Mouse (Mus musculus) stomach, embryonic 15.5 days (tissue): ENCODE measurements around the gene Rbpj. TPM values are rescaled to one million over a fixed set of nuclear protein-coding genes. Genes with fewer than 3 reads are reported as not detected.
A peak's percentile ranks its signal among the peaks of the same experiment; 100 is the strongest.

Experiments
- ATAC-seq: fragments of 200-750 bp; cut with Nextera tagmentation; 2 replicates; pipeline ENCODE4 v1.8.0; 2017; ENCODE audit warnings: low read depth, moderate number of reproducible peaks, moderate TSS enrichment; ENCODE audit not compliant: insufficient read depth, low FRiP score
- H3K27ac ChIP-seq: fragments of 300-500 bp; sonication (generic); 2 replicates; pipeline ENCODE4 v1.5.1; 2015; ENCODE audit warnings: mild to moderate bottlenecking, inconsistent platforms
- H3K27me3 ChIP-seq: fragments of 300-500 bp; sonication (generic); replicated peaks from 2 replicates; pipeline ENCODE4 v1.6.1; 2015; ENCODE audit warnings: inconsistent platforms
- H3K36me3 ChIP-seq: fragments of 300-500 bp; sonication (generic); 2 replicates; pipeline ENCODE4 v1.6.1; 2015; ENCODE audit warnings: inconsistent platforms
- H3K4me1 ChIP-seq: fragments of 300-500 bp; sonication (generic); 2 replicates; pipeline ENCODE4 v1.6.1; 2015; ENCODE audit warnings: inconsistent platforms
- H3K4me2 ChIP-seq: fragments of 300-500 bp; sonication (generic); 2 replicates; pipeline ENCODE4 v1.6.1; 2015; ENCODE audit warnings: mild to moderate bottlenecking, inconsistent platforms
- H3K4me3 ChIP-seq: fragments of 300-500 bp; sonication (generic); replicated peaks from 2 replicates; pipeline ENCODE4 v1.5.1; 2015; ENCODE audit warnings: inconsistent platforms
- H3K9ac ChIP-seq: fragments of 300-500 bp; sonication (generic); 2 replicates; pipeline ENCODE4 v1.6.1; 2015; ENCODE audit warnings: inconsistent platforms
- H3K9me3 ChIP-seq: fragments of 300-500 bp; sonication (generic); 2 replicates; pipeline ENCODE4 v1.6.1; 2016; ENCODE audit warnings: inconsistent platforms
- WGBS: fragments of 180-500 bp; shearing (Covaris S2); methylation state at CpG from one replicate; pipeline ENCODE4 v1.1.7; 2015; 5-methylcytosine and 5-hydroxymethylcytosine counted together
- polyA plus RNA-seq: library from polyadenylated mRNA; unstranded; fragments of >200 nt; fragmentation: Nextera tagmentation; extraction: Ambion mirVana; gene quantifications from 2 replicates; pipeline ENCODE4 v1.2.1, GENCODE M21; 2015

Rbpj gene
- polyA plus RNA-seq, 1 experiment from 2014 or later: 26.9 TPM

- Histone ChIP-seq H3K4me1 (no peaks in the 10 kb centered on the region), H3K4me3 (no peak overlapping the region), H3K4me2 (no peak overlapping the region), H3K27ac (no peak overlapping the region; the same call in 1 of the 2 replicates), H3K27me3 (no peaks in the 10 kb centered on the region), H3K9ac (no peak overlapping the region), H3K36me3 (no peaks in the 10 kb centered on the region), H3K9me3 (no peaks in the 10 kb centered on the region)
- WGBS: 33% methylated on average over 9 of the region's 9 CpGs
- no peak for ATAC-seq
Measured at GRCm38 (mm10) chr5:53496846-53497549, 31.0 kb downstream of the Rbpj start.

GRCm38 (mm10) chr5:53499571-53499970 is 33.6 kb downstream of the Rbpj start:
- no peak for ATAC-seq
- 67% methylated on average over 3 of the region's 3 CpGs for WGBS
- Histone ChIP-seq H3K4me2 (no peak overlapping the region), H3K4me3 (no peak overlapping the region), H3K27ac (no peak overlapping the region), H3K4me1 (no peaks in the 10 kb centered on the region), H3K9ac (no peak overlapping the region), H3K27me3 (no peaks in the 10 kb centered on the region), H3K9me3 (no peaks in the 10 kb centered on the region), H3K36me3 (no peaks in the 10 kb centered on the region)

GRCm38 (mm10) chr5:53500509-53501145 is 34.7 kb downstream of the Rbpj start:
- H3K27ac ChIP-seq: no peak overlapping the region
- H3K9me3 ChIP-seq: no peaks in the 10 kb centered on the region
- no peaks in the 10 kb centered on the region for H3K36me3 ChIP-seq
- 76% methylated on average over 10 of the region's 10 CpGs for WGBS
- ATAC-seq: no peak
- H3K9ac ChIP-seq: no peak overlapping the region
- no peaks in the 10 kb centered on the region for H3K27me3 ChIP-seq
- H3K4me3 ChIP-seq: no peak overlapping the region
- no peak overlapping the region for H3K4me2 ChIP-seq
- no peaks in the 10 kb centered on the region for H3K4me1 ChIP-seq

GRCm38 (mm10) chr5:53503261-53503660 is 37.3 kb downstream of the Rbpj start:
- H3K4me2 ChIP-seq: no peak overlapping the region
- H3K27ac ChIP-seq: no peak overlapping the region
- no peak for ATAC-seq
- no peaks in the 10 kb centered on the region for H3K4me1 ChIP-seq
- no peaks in the 10 kb centered on the region for H3K36me3 ChIP-seq
- WGBS: 58% methylated on average over 2 of the region's 3 CpGs
- H3K27me3 ChIP-seq: no peaks in the 10 kb centered on the region
- no peaks in the 10 kb centered on the region for H3K9me3 ChIP-seq
- no peak overlapping the region for H3K4me3 ChIP-seq
- no peak overlapping the region for H3K9ac ChIP-seq

GRCm38 (mm10) chr5:53505751-53506150 is 39.8 kb downstream of the Rbpj start:
- no peak for ATAC-seq
- H3K27me3 ChIP-seq: no peaks in the 10 kb centered on the region
- H3K4me3 ChIP-seq: no peak overlapping the region
- H3K27ac ChIP-seq: no peak overlapping the region
- no peaks in the 10 kb centered on the region for H3K36me3 ChIP-seq
- H3K4me1 ChIP-seq: no peaks in the 10 kb centered on the region
- WGBS: 79% methylated on average over 6 of the region's 6 CpGs
- H3K4me2 ChIP-seq: no peak overlapping the region
- H3K9ac ChIP-seq: no peak overlapping the region
- no peaks in the 10 kb centered on the region for H3K9me3 ChIP-seq

GRCm38 (mm10) chr5:53507371-53507770 is 41.4 kb downstream of the Rbpj start:
- H3K27me3 ChIP-seq: no peaks in the 10 kb centered on the region
- H3K9me3 ChIP-seq: no peaks in the 10 kb centered on the region
- H3K4me3 ChIP-seq: no peak overlapping the region
- 72% methylated on average over 5 of the region's 5 CpGs for WGBS
- no peaks in the 10 kb centered on the region for H3K36me3 ChIP-seq
- H3K27ac ChIP-seq: no peak overlapping the region
- H3K4me2 ChIP-seq: no peak overlapping the region
- H3K4me1 ChIP-seq: no peaks in the 10 kb centered on the region
- H3K9ac ChIP-seq: no peak overlapping the region
- ATAC-seq: no peak

GRCm38 (mm10) chr5:53509465-53509864 is 43.5 kb downstream of the Rbpj start:
- no peak overlapping the region for H3K27ac ChIP-seq

GRCm38 (mm10) chr5:53509927-53510326 is 44.0 kb downstream of the Rbpj start:
- H3K4me2 ChIP-seq: no peak overlapping the region
- no peaks in the 10 kb centered on the region for H3K9me3 ChIP-seq
- H3K9ac ChIP-seq: no peak overlapping the region
- H3K27me3 ChIP-seq: no peaks in the 10 kb centered on the region
- WGBS: 81% methylated on average over 2 of the region's 2 CpGs
- H3K4me1 ChIP-seq: no peaks in the 10 kb centered on the region
- H3K36me3 ChIP-seq: no peaks in the 10 kb centered on the region
- no peak for ATAC-seq
- H3K4me3 ChIP-seq: no peak overlapping the region
- H3K27ac ChIP-seq: no peak overlapping the region

More at GRCm38 (mm10) chr5:53509465-53509864, 43.5 kb downstream of the Rbpj start:
- H3K27me3 ChIP-seq: no peaks in the 10 kb centered on the region
- H3K4me2 ChIP-seq: no peak overlapping the region
- no peak for ATAC-seq
- H3K9ac ChIP-seq: no peak overlapping the region
- H3K36me3 ChIP-seq: no peaks in the 10 kb centered on the region
- 59% methylated on average over 10 of the region's 10 CpGs for WGBS
- H3K4me3 ChIP-seq: no peak overlapping the region
- no peaks in the 10 kb centered on the region for H3K4me1 ChIP-seq
- H3K9me3 ChIP-seq: no peaks in the 10 kb centered on the region

- Histone ChIP-seq H3K9me3 (no peaks in the 10 kb centered on the region), H3K27me3 (no peaks in the 10 kb centered on the region), H3K4me1 (no peaks in the 10 kb centered on the region), H3K27ac (no peak overlapping the region), H3K4me3 (no peak overlapping the region), H3K4me2 (no peak overlapping the region), H3K9ac (no peak overlapping the region), H3K36me3 (no peaks in the 10 kb centered on the region)
- 78% methylated on average over 4 of the region's 4 CpGs for WGBS
- no peak for ATAC-seq
Measured at GRCm38 (mm10) chr5:53511426-53511825, 45.5 kb downstream of the Rbpj start.

- no peaks in the 10 kb centered on the region for H3K9me3 ChIP-seq
- WGBS: 52% methylated on average over 4 of the region's 4 CpGs
Measured at GRCm38 (mm10) chr5:53514959-53515612, 49.1 kb downstream of the Rbpj start.

GRCm38 (mm10) chr5:53516482-53516881 is 50.5 kb downstream of the Rbpj start:
- Histone ChIP-seq H3K27me3 (no peaks in the 10 kb centered on the region), H3K27ac (no peak overlapping the region), H3K4me1 (no peaks in the 10 kb centered on the region), H3K9me3 (no peaks in the 10 kb centered on the region), H3K4me2 (no peak overlapping the region), H3K4me3 (no peak overlapping the region), H3K9ac (no peak overlapping the region), H3K36me3 (no peaks in the 10 kb centered on the region)
- no peak for ATAC-seq
- 85% methylated on average over 2 of the region's 2 CpGs for WGBS

More at GRCm38 (mm10) chr5:53514959-53515612, 49.1 kb downstream of the Rbpj start:
- ATAC-seq: 0 out of 2 replicates have a peak, but pooled peaks have one; percentile 66
- Histone ChIP-seq H3K4me1 (no peaks in the 10 kb centered on the region), H3K27ac (no peak overlapping the region), H3K27me3 (no peaks in the 10 kb centered on the region), H3K9ac (no peak overlapping the region), H3K4me2 (no peak overlapping the region), H3K4me3 (no peak overlapping the region), H3K36me3 (no peaks in the 10 kb centered on the region)

GRCm38 (mm10) chr5:53517802-53518201 is 51.9 kb downstream of the Rbpj start:
- H3K27ac ChIP-seq: no peak overlapping the region
- H3K27me3 ChIP-seq: no peaks in the 10 kb centered on the region
- no peak overlapping the region for H3K9ac ChIP-seq
- H3K4me3 ChIP-seq: no peak overlapping the region
- no peaks in the 10 kb centered on the region for H3K36me3 ChIP-seq
- H3K4me2 ChIP-seq: no peak overlapping the region
- H3K9me3 ChIP-seq: no peaks in the 10 kb centered on the region
- no peaks in the 10 kb centered on the region; the same call in 1 of the 2 replicates for H3K4me1 ChIP-seq
- WGBS: 77% methylated on average over 8 of the region's 8 CpGs
- ATAC-seq: no peak
